Mouse (Mus musculus) liver, adult 2 months (tissue): ENCODE data around the gene Daam2.

Source experiments
- CTCF ChIP-seq: fragments of 200-500 bp; IDR thresholded peaks from 2 replicates; pipeline ENCODE4 v1.5.1; 2011; ENCODE audit warnings: low read depth, low read length, control low read depth
- POLR2A ChIP-seq: fragments of 200-500 bp; IDR thresholded peaks from 2 replicates; pipeline ENCODE4 v1.6.1; 2011; ENCODE audit warnings: low read length, control low read depth; ENCODE audit not compliant: insufficient read depth; ENCODE audit errors: extremely low read depth

DNA sequence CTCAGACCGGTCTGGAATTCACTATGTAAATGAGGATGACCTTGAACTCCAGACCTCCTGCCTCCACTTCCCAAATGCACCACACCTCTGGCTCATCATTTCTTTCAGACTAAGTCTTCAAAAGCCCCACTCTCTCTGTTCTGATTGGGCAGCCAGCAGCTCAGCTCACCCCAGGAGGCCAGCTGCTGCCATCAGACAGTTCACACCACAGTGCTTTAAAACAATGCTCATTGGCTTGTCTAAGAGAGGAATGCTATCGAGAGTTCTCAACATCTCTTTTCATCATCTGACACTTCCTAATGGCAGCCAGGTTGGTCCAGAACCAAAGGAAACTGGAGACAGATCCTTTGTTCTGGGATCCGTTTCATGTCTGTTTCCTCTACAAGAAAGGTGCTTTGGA is 66.0 kb downstream of the Daam2 start:
- TF ChIP-seq CTCF, result no peak
- TF ChIP-seq POLR2A, result no peak
